Mouse (Mus musculus) heart, postnatal 14 days (tissue): ENCODE data around the gene Tceal7. TPM values are rescaled to one million over a fixed set of nuclear protein-coding genes. Genes with fewer than 3 reads are reported as not detected.
"Not testable (repeated sequence)": the region's sequence is repeated elsewhere in the genome, so short reads cannot be mapped to it uniquely, and the experiment has no call there.

ENCODE experiments used
- DNase-seq, 2 experiments: peaks; one replicate each; pipeline ENCODE4 v3.0.0; 2021 to 2022
- intact Hi-C: fragments of 180-260 bp; cut with DNase I; formaldehyde crosslinking; loops from one replicate; pipeline ENCODE4 v1.15.1; 2025
- microRNA-seq, 2 experiments: library from miRNA; unstranded; fragments of <30 nt; microRNA quantifications; one replicate each; pipeline ENCODE4 v1.2.0; 2021 to 2022
- total RNA-seq, 2 experiments: library from RNA; stranded (reverse); gene quantifications; 2 replicates each; pipeline ENCODE4 v1.2.3; 2021

Gene Tceal7
- total RNA-seq, 2 experiments from 2014 or later: 1.9 to 2.0 TPM

GRCm38 (mm10) chrX:136244574-136245229, 30.1 kb downstream of the Tceal7 start, which contains the start of gene Tceal9:
TSS of gene Tceal9 (plus strand) at chrX:136245079.
- DNase-seq: peak; percentile 60 to 67
- intact Hi-C loops: no loop called here

GRCm38 (mm10) chrX:136245521-136246071, 31.0 kb downstream of the Tceal7 start:
- intact Hi-C loops: no loop called here
- DNase-seq: peak; percentile 6 to 7

DNA sequence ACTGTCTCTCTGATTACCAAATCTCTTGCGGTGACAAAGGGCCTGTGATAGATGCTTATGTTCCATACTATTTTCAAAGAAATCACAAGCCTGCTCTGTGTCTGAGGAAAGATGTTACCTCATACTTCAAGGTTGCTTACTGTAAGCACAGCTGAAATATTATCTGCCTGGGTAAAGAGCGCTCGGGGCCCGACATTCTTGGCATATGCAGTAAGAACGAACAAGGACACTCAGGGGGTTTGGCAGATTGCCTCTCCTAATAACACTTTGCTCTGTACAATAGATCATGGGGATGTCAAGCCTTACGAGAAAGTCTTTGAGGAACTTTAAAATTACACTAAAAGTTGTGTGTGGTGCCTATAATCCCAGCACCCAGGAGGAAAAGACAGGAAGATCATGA, 34.2 kb downstream of the Tceal7 start:
- DNase-seq: no peak
- intact Hi-C loops: no loop called here

DNA sequence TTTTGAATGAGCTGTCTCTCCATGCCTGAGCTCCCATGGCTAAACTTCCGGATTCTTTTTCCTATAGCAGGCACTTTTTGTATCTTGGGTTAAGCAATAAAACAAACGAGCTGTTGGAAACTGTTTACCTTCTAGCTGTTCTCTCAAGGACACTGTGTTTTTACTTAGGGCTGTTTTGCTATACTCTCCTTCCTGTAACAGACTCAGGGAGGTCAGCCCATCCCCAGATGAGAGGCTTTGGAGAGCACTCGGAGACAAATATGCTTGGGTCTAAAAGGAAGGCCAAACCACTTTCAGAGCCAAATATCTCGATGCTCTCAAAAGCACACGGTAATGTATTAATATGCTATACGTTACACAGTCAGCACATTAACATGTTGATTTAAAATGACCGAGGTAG, 35.1 kb downstream of the Tceal7 start:
- intact Hi-C loops: no loop called here
- DNase-seq: no peak

DNA sequence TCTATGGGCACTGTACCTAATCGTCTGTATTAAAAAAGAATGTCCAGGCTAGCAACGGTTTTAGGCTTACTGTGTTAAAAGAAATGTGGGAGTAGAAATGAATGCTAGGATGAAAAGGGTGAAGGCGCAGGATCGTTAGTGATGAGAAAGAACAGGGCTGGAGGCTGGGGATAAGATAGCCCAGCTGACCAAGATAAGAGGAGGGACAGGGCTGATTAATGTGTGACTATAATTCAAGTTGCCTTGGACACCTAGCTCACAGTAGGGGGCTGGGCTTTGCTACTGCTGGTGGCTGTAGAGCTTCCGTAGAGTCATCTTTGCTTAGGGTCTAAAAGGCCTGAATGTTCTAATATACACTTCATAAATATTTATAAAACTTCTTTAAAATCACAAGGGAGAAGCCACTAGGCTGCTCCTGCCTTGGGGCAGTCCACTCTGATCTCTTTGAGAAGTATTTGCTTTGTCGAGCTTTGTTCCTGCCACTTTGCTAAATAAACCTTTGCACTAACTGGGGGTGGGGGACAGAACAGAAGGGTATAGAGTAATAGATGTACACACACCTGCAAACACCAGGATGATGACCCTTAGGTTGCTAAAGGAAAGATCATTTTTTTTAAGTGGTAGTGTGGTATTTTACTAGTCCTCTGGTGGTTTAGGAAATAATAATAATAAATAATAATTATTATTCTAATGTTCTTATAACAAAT, 37.6 kb downstream of the Tceal7 start:
- no peak for DNase-seq
- intact Hi-C loops: no loop called here

- intact Hi-C loops: no loop called here
- DNase-seq: no peak
These were observed 53.1 kb downstream of the Tceal7 start for GRCm38 (mm10) chrX:136267720-136268119.

- no peak for DNase-seq
- intact Hi-C loops: no loop called here
These were observed 53.6 kb downstream of the Tceal7 start for GRCm38 (mm10) chrX:136268173-136268572.

- intact Hi-C loops: not testable (repeated sequence)
- peak; percentile 22 to 48 for DNase-seq
These were observed 55.3 kb downstream of the Tceal7 start, which contains the start of gene Bex3 for GRCm38 (mm10) chrX:136269743-136270392. TSS of gene Bex3 (plus strand) at chrX:136270253.

- DNase-seq, intact Hi-C loops: not testable (repeated sequence)
These were observed 56.0 kb downstream of the Tceal7 start for GRCm38 (mm10) chrX:136270393-136271111.

DNA sequence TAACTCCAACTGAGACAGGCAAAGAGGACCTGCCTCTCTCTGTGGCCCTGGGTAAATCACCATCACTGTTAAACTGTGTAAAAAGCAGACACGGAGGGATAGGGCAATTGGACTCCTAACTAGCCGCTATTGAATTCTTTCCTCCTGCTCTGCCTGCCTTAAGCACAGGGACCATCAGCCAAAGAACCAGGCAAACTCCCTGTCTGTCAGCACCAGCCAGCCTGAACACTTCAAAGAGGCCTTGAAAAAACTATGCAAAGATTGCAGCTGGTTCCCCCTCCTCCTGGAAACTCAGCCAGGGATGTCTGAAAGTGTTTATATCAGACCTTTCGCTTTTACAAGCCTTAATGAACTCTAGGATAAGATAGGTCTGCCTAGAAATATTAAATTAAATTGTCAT, 60.0 kb downstream of the Tceal7 start:
- intact Hi-C loops: no loop called here
- no peak for DNase-seq

GRCm38 (mm10) chrX:136275386-136275785, 60.8 kb downstream of the Tceal7 start:
- intact Hi-C loops: no loop called here
- DNase-seq: no peak

Small RNAs within 50 kb of the gene (microRNA-seq; reads per million reads assigned to microRNA genes)
- gene Mir6383: 0 reads per million in 2 experiments

Other genes starting within 250 kb of the Tceal7 start
- 1 to 10 TPM; 3.1 to 5.2 TPM for gene Arxes2, start 221.0 kb upstream of the Tceal7 start, total RNA-seq
- gene Arxes1, start 181.4 kb upstream of the Tceal7 start, total RNA-seq: 1 to 10 TPM; 1.3 to 1.6 TPM
- gene Bex2, start 146.5 kb upstream of the Tceal7 start, total RNA-seq: under 1 TPM in 1 of 2 experiments, not detected in 1; 0.59 TPM
- gene Nxf3, start 129.5 kb upstream of the Tceal7 start, total RNA-seq: not detected
- gene Bex4, start 75.8 kb upstream of the Tceal7 start, total RNA-seq: 1 to 10 TPM in 1 of 2 experiments, under 1 TPM in 1; 0.71 to 1.7 TPM
- 10 to 100 TPM; 27.2 to 34.4 TPM for gene Tceal8, start 42.4 kb upstream of the Tceal7 start, total RNA-seq
- 1 to 10 TPM; 1.6 to 1.7 TPM for gene Tceal5, start 10.9 kb upstream of the Tceal7 start, total RNA-seq
- 1 to 10 TPM; 2.9 to 7.0 TPM for gene Bex1, start 734 bp downstream of the Tceal7 start, total RNA-seq
- gene Tceal9, start 30.3 kb downstream of the Tceal7 start, total RNA-seq: 10 to 100 TPM; 48.5 to 49.3 TPM
- 10 to 100 TPM; 28.7 to 30.9 TPM for gene Bex3, start 55.5 kb downstream of the Tceal7 start, total RNA-seq